Mouse (Mus musculus): ENCODE data around the gene Cdca8.
"Not testable (repeated sequence)": the region's sequence is repeated elsewhere in the genome, so short reads cannot be mapped to it uniquely, and the experiment has no call there.

The Cdca8 gene

GRCm38 (mm10) chr4:124939211-124939610, at the start of gene Cdca8:
TSS of gene Cdca8 (minus strand) at chr4:124939311.
- DNase-seq (ENCODE audit: low spot score): not testable (repeated sequence)

GRCm38 (mm10) chr4:124988382-124988781, 49.3 kb upstream of the Cdca8 start:
- no peak for DNase-seq (ENCODE audit: low spot score)

- DNase-seq (ENCODE audit: low spot score): no peak
Measured at GRCm38 (mm10) chr4:124987711-124988097, 48.6 kb upstream of the Cdca8 start.

- DNase-seq (ENCODE audit: low spot score): no peak
Measured at GRCm38 (mm10) chr4:124986739-124987710, 47.9 kb upstream of the Cdca8 start.

DNA sequence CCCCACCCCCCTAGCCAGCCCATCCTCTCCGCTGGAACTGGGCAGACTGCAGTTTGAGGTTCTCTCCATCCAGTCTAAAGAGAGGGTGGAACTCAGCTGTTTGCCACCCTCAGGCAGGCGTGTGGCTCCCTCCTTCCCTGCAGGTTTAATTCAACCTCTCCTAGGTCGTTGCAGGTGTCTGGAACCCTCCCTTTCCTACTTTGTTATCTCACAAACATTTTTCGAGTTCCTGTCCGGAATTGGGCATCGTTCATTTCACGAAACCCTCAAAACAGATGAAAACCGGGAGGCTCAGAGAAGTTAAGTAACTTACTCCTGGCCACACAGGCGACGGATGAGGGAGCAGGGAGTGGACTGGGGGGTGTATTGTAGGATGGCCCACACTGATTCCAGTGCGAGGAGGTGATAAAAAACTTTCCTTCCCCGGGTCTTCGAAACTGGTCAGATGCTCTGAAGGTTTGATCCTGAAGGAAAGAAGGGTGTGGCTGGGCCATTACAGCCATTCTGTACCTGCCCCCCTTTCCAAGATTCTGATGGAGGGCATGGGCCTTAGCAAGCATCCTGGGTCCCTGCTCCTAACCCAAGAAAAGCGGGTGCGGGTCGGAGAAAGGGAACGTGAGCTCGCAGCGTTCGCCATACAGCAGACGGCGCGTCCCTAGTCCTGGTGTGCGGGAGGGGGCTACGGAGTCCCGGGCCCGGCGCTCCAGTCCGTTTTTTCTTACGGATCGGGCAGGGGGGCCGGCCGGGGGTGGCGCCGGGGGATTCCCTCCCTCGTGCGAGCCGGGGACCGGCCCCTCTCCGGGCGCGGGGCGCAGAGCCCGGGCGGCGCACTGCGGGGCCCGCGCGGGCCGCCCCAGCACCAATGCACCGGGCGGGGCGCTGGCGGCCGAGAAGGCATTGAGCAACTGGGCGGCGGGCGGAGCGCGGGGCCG, 46.8 kb upstream of the Cdca8 start, which contains the start of gene Rspo1:
Gene Rspo1, plus strand, starts transcription at position 760 of the 932 bp plus-strand sequence.
- DNase-seq (ENCODE audit: low spot score): peak; percentile 48

DNA sequence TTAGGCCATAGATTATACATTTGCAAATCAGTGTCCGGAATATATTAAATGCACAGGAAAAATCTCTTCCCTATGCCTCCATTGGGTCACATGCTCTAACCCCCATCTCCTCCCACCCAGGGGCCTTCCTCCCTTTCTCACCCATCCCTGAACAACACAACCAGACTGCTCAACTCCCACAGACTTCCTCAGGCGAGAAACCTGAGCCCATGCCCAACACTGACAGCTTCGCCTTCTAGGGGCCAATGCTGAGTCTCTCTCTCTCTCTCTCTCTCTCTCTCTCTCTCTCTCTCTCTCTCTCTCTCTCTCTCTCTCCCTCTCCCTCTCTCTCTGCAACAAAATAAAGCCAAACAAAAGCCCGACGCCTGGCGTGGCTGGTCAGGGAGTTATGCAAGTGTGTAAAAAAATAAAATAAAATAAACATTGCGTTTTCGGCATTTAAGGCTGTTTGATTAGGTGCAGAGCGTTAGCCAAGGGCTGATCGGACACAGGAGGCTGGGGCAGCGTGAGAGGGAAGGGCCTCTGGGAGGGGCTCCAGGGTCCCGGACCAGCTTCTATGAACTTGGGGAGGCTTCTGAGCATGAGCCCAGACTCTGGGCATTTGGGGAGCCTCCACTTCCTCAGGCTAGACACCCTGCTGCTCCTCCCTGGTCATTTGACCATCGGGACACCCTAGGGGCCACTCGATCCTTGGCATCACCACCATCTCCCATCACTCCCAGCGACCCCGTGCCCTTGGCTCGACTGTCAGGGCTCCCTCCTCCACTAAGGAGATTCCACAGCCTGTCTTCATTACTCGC, 46.0 kb upstream of the Cdca8 start:
- no peak for DNase-seq (ENCODE audit: low spot score)

- DNase-seq (ENCODE audit: low spot score): no peak
Measured at GRCm38 (mm10) chr4:124983893-124984526, 44.9 kb upstream of the Cdca8 start.

GRCm38 (mm10) chr4:124978201-124978600, 39.1 kb upstream of the Cdca8 start:
- DNase-seq (ENCODE audit: low spot score): no peak

DNA sequence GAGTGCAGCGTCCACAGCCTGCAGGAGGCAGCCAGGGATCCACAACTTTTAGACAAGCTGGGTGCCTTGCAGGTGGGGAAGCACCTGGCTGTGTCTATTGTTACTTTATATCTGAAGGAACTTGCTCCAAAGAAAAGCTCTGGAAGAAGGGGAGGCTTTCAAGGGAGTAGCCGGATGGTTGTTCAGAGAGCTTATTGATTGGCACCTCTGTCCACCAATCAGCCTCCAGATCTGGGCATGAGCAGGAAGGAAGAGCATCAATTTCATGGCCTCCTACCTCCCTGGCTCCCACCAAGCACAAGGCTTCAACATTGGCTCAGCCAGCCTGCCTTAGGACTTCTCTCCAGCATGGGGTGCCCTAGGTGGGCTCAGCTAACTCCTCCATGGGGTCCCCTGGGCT, 34.2 kb upstream of the Cdca8 start:
- no peak for DNase-seq (ENCODE audit: low spot score)

DNA sequence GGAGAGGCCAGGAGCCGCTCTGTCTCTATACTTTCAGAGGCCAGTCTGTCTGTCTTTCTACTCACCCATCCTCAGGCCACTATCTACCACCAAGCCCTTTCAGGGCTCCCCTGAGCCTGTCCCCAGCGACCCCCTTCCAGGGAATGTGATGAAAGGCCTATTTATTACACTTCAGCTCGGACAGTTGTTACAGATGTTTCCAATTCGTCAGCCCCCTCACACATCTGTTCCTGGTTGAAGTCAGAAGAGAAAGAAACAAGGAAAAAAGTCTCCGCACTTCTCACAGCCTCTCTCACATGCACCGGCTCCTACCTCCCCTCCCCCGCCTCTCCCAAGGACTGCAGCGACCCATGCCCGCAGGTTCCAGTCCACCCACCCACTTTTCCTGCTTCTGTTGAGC, 33.2 kb upstream of the Cdca8 start:
- no peak for DNase-seq (ENCODE audit: low spot score)

DNA sequence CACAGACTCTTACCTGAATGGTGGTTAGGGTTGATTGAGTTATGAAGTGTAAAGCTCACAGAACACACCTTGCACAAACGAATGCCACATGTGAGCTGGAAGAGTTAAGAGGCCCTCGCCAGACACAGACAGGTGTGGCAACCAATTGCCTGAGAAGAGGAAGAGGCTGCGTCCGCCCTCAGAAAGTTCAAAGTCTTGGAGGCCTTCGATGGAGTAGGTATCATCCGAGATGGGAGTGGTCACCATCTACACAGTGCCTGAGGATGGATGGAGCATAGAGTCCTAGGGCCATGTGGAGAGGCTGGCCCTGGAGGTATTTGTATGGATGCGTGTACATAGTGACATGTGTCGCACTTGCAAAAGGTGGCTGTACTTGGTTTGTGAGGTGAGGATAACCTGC, 32.0 kb upstream of the Cdca8 start:
- DNase-seq (ENCODE audit: low spot score): no peak

DNA sequence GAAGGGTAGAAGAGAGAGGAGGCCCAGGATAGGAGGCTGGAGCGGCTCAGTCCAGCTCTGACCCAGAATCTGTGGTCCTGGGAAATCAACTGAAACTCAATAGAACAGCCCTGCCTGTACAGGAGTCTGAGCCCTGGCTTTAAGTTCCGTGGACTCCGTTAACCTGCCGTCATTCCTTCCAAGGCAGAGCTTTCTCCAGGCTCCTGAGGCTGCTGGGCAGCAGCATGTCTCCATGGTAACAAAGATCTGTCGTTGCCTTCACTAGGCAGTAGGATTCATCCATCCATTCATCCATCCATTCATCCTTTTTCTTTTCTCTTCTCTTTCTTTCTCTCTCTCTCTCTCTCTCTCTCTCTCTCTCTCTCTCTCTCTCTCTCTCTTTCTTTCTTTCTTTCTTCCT, 31.6 kb upstream of the Cdca8 start:
- DNase-seq (ENCODE audit: low spot score): no peak

DNA sequence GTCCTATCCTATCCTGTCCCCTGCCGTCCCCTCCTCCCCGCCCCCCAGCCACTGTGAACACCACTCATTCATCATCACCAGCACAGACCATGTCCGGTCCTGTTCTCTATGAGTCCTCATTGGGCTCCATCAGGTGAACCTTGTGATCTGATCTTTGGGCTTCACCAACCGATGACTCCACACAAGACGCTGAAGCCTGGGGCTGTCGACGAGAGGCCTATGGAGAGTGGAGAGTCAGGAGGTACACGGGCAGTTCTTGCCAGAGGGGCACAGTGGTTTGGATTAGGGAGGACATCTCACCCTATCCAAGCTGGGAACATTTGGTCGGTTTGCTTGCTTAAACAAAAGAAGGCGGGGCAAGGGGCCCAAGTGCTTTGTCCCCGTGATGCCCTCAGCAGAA, 31.1 kb upstream of the Cdca8 start:
- no peak for DNase-seq (ENCODE audit: low spot score)

DNA sequence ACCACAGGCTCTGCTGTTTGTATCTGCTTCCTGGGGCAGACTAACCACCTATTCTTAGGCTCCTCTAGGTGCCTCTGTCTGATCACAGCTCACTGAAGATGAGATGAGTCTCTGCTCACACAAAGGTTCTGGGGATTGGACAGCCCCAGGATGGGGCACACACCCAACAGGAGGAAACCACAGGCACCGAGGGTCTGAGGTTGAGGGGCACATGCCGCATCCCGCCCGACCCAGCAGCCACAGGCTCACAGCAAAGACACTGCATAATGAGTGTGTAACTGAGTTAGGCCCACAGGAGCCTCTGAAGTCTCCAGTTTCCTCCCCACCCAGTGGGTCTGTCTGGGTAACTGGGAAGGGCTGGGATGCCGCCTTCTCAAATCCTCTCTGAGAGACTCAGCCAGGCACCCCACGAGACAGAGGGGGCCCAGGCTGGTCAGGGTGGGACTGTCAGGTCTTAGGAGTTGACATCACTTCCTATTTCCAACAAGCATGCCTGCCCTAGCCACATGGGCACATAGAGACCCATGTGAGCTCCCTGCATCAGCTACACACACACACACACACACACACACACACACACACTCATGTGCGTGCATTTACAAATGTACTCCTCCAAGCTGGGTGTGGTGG, 30.2 kb upstream of the Cdca8 start:
- DNase-seq (ENCODE audit: low spot score): no peak

DNA sequence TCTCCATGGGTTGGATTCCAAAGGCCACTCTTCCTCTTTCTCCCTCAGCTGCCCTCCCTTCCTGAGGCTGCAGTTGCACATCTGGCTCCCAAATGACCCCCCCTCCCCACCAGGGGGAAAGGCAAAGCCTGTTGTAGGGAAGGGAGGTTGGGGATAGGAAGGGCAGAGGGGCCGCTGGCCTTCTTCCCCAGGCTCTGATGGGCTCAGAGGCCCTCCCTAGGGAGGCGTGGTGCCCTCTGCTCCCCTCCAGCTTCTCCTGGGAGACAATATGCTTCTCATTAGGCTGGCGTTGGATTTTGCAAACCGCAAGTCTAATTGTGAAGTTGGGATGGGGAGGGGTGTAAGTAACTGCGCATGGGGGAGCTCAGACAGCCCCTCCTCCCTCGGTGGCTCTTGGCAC, 29.6 kb upstream of the Cdca8 start:
- DNase-seq (ENCODE audit: low spot score): no peak

GRCm38 (mm10) chr4:124964912-124965599, 25.9 kb upstream of the Cdca8 start:
- no peak for DNase-seq (ENCODE audit: low spot score)

GRCm38 (mm10) chr4:124962576-124962975, 23.5 kb upstream of the Cdca8 start:
- DNase-seq (ENCODE audit: low spot score): no peak

DNA sequence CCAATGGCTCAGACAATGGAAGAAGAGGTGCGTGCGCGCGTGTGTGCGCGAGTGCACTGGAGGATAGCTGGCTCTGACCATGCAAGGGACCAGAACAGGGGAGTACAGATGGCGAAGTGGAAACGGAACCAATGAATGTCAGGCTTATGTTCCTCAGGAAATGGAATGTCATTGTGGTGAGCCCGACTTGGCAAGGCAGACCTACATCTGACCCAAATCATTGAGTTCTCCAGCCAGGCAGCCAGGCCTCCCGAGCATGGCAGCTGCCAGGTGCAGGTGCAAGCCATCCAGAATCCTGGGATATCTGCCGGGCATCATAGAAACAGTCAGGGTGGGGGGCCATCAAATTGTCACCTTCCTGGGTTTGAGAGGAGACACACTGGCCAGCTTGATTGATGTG, 21.8 kb upstream of the Cdca8 start:
- DNase-seq (ENCODE audit: low spot score): no peak

DNA sequence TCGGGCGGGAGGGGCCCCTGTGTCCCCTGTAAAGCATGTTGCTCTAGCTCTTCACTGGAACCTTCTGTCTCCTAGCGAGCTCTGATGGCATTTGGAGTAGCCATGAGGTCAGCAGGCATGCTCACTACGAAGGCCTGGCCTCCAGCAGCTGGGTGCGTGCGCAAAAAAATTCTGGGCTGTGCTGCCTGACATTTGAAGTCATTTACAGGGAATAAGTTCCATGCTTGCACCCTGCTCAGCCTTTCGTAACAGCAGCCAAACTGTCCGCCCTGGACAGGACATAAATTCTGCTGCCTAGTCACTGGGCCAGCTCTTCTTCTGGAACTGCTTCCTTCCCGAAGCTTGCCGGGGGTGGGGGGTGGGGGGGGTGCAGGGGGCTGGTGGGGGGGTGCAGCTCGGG, 20.0 kb upstream of the Cdca8 start:
- DNase-seq (ENCODE audit: low spot score): peak; percentile 44

DNA sequence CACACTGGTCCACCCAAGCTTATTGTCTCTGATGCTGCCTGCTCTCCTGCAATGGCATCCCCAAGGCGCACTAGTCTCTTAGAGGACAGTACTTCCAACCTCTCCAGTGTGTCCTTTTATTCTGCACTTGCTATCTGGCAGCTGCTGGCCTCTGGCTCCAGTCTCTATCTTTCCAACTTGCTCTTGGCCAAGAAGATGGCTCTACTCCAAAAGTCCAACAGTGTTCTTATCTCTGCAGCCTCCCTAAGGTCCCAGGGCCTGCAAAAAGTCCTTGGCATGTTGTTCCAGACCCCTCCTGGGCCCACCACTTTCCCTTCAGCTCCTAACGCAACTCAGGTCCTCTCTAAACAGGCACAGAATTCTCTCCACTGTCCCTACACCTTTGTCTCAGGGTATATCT, 18.2 kb upstream of the Cdca8 start:
- no peak for DNase-seq (ENCODE audit: low spot score)

All from ovary, postnatal 36 days (tissue).